Mouse (Mus musculus): ENCODE data around the gene Dcst1.

GRCm38 (mm10) chr3:89305105-89305504, 59.9 kb downstream of the Dcst1 start:
- TF ChIP-seq CTCF (conservative IDR thresholded peaks at IDR 0.05; ENCODE audit: low read length) (no peak), NANOG (IDR thresholded peaks at IDR 0.05; ENCODE audit: borderline replicate concordance, low read length) (no peak), POU5F1 (IDR thresholded peaks at IDR 0.05; ENCODE audit: borderline replicate concordance, low read length) (no peak)
